Mouse (Mus musculus): ENCODE data around the gene Zxdb. TPM values are rescaled to one million over a fixed set of nuclear protein-coding genes. Genes with fewer than 3 reads are reported as not detected.

Gene Zxdb
- polyA plus RNA-seq, 1 experiment = 3.0 TPM

- TF ChIP-seq CTCF (conservative IDR thresholded peaks at IDR 0.05; ENCODE audit: insufficient read depth, insufficient read length, low read depth, low read length) (no peak), POLR2A (IDR thresholded peaks at IDR 0.05; ENCODE audit: low read depth, low read length) (no peak)
- Histone ChIP-seq H3K27ac (ENCODE audit: insufficient read depth, low read depth, low read length) (no peak overlapping the region), H3K4me1 (ENCODE audit: control insufficient read depth, insufficient read depth, low read length) (no peaks in the 10 kb centered on the region), H3K27me3 (replicated peaks; ENCODE audit: control insufficient read depth, insufficient read depth, low read length) (no peaks in the 10 kb centered on the region), H3K36me3 (ENCODE audit: control insufficient read depth, insufficient read depth, low read length) (no peaks in the 10 kb centered on the region), H3K4me3 (ENCODE audit: insufficient read depth, low read depth, low read length) (no peak overlapping the region)
- DNase-seq = no peak
Measured at GRCm38 (mm10) chrX:94731596-94731995, 7.2 kb downstream of the Zxdb start.

- no peak for DNase-seq
- H3K36me3 ChIP-seq (ENCODE audit: control insufficient read depth, insufficient read depth, low read length) = no peaks in the 10 kb centered on the region
- H3K27me3 ChIP-seq (replicated peaks; ENCODE audit: control insufficient read depth, insufficient read depth, low read length) = no peaks in the 10 kb centered on the region
- H3K4me3 ChIP-seq (ENCODE audit: insufficient read depth, low read depth, low read length) = no peak overlapping the region
- WGBS = 90% methylated on average over 5 of the region's 5 CpGs
- no peak overlapping the region for H3K27ac ChIP-seq (ENCODE audit: insufficient read depth, low read depth, low read length)
- no peak for TF ChIP-seq CTCF (conservative IDR thresholded peaks at IDR 0.05; ENCODE audit: insufficient read depth, insufficient read length, low read depth, low read length)
- no peak for TF ChIP-seq POLR2A (IDR thresholded peaks at IDR 0.05; ENCODE audit: low read depth, low read length)
- H3K4me1 ChIP-seq (ENCODE audit: control insufficient read depth, insufficient read depth, low read length) = no peaks in the 10 kb centered on the region
Measured at GRCm38 (mm10) chrX:94753733-94754132, 29.4 kb downstream of the Zxdb start.

- H3K4me3 ChIP-seq (ENCODE audit: insufficient read depth, low read depth, low read length) = no peak overlapping the region
- H3K36me3 ChIP-seq (ENCODE audit: control insufficient read depth, insufficient read depth, low read length) = no peaks in the 10 kb centered on the region
- H3K4me1 ChIP-seq (ENCODE audit: control insufficient read depth, insufficient read depth, low read length) = no peaks in the 10 kb centered on the region
- TF ChIP-seq CTCF (conservative IDR thresholded peaks at IDR 0.05; ENCODE audit: insufficient read depth, insufficient read length, low read depth, low read length) (no peak), POLR2A (IDR thresholded peaks at IDR 0.05; ENCODE audit: low read depth, low read length) (no peak)
- 35% methylated on average over 1 of the region's 1 CpGs for WGBS
- no peak overlapping the region for H3K27ac ChIP-seq (ENCODE audit: insufficient read depth, low read depth, low read length)
- H3K27me3 ChIP-seq (replicated peaks; ENCODE audit: control insufficient read depth, insufficient read depth, low read length) = no peaks in the 10 kb centered on the region
- DNase-seq = no peak
Measured at GRCm38 (mm10) chrX:94759959-94760358, 35.6 kb downstream of the Zxdb start.

- H3K27me3 ChIP-seq (replicated peaks; ENCODE audit: control insufficient read depth, insufficient read depth, low read length) = no peaks in the 10 kb centered on the region
- no peaks in the 10 kb centered on the region for H3K36me3 ChIP-seq (ENCODE audit: control insufficient read depth, insufficient read depth, low read length)
- no peak overlapping the region for H3K4me3 ChIP-seq (ENCODE audit: insufficient read depth, low read depth, low read length)
- DNase-seq = no peak
- no peaks in the 10 kb centered on the region for H3K4me1 ChIP-seq (ENCODE audit: control insufficient read depth, insufficient read depth, low read length)
- H3K27ac ChIP-seq (ENCODE audit: insufficient read depth, low read depth, low read length) = no peak overlapping the region
- 96% methylated on average over 34 of the region's 34 CpGs for WGBS
- TF ChIP-seq CTCF (conservative IDR thresholded peaks at IDR 0.05; ENCODE audit: insufficient read depth, insufficient read length, low read depth, low read length) = no peak
Measured at GRCm38 (mm10) chrX:94773876-94774275, 49.5 kb downstream of the Zxdb start.

Other genes with a start within 250 kb of the Zxdb start
- gene Maged1, start 182.4 kb upstream of the Zxdb start, polyA plus RNA-seq (2012; rRNA removed) = 137 and 167 TPM in 2 replicates
- 0.88 and 1.3 TPM in 2 replicates for gene Gspt2, start 88.5 kb upstream of the Zxdb start, polyA plus RNA-seq (2012; rRNA removed)